ENCODE assay signal across 7 mouse cellular contexts in the genomic region with DNA sequence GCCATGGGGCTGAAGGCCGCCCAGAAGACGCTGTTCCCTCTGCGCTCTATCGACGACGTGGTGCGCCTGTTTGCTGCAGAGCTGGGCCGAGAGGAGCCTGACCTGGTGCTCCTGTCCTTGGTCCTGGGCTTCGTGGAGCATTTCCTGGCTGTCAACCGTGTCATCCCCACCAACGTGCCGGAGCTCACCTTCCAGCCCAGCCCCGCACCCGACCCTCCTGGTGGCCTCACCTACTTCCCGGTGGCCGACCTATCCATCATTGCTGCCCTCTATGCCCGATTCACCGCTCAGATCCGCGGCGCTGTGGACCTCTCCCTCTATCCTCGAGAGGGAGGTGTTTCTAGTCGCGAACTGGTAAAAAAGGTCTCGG. TPM values are rescaled to one million over a fixed set of nuclear protein-coding genes. Genes with fewer than 3 reads are reported as not detected.
A peak's percentile ranks its signal among the peaks of the same experiment; 100 is the strongest.
DNase-seq lines count a peak whose midpoint lies in the region; ATAC-seq lines count a peak whose summit lies in the region.

No protein-coding gene starts in this region.

- WGBS in hindbrain, embryonic 13.5 days = 0% methylated on average over 25 of the region's 25 CpGs
- 1% methylated on average over 25 of the region's 25 CpGs for WGBS in liver, embryonic 12.5 days (ENCODE audit: insufficient replicate concordance)
- under 1% methylated on average over 25 of the region's 25 CpGs for WGBS in stomach, embryonic 16.5 days

- H3K27me3 ChIP-seq in hindbrain, embryonic 13.5 days = peaks cover 13% of the 10 kb centered on the region; the same call in 1 of the 2 replicates
- no peaks in the 10 kb centered on the region for H3K27me3 ChIP-seq in liver, embryonic 12.5 days (replicated peaks)
- no peaks in the 10 kb centered on the region for H3K27me3 ChIP-seq in stomach, embryonic 16.5 days (ENCODE audit: control insufficient read depth, insufficient read depth, low read length)

- peak overlapping the region; percentile 97 for H3K4me2 ChIP-seq in hindbrain, embryonic 13.5 days
- H3K4me2 ChIP-seq in liver, embryonic 12.5 days = peak overlapping the region; percentile 97
- H3K4me2 ChIP-seq in stomach, embryonic 16.5 days (ENCODE audit: low read depth, low read length) = peak overlapping the region; percentile 92

- peaks cover 38% of the 10 kb centered on the region for H3K36me3 ChIP-seq in hindbrain, embryonic 13.5 days
- H3K36me3 ChIP-seq in liver, embryonic 12.5 days = peaks cover 37% of the 10 kb centered on the region
- peaks cover 9% of the 10 kb centered on the region; the same call in 1 of the 2 replicates for H3K36me3 ChIP-seq in stomach, embryonic 16.5 days (ENCODE audit: control insufficient read depth, insufficient read depth, low read length)

- ATAC-seq in hindbrain, embryonic 13.5 days (ENCODE audit: low FRiP score) = peak; percentile 3
- ATAC-seq in liver, embryonic 12.5 days = no peak; the same call in 1 of the 2 replicates
- ATAC-seq in stomach, embryonic 16.5 days (ENCODE audit: insufficient read depth, low FRiP score) = no peak
- no peak for ATAC-seq in megakaryocyte progenitor cell, adult 5-6 weeks (replicated peaks; ENCODE audit: poor library complexity)

- H3K9ac ChIP-seq in hindbrain, embryonic 13.5 days = peak overlapping the region; percentile 94
- H3K9ac ChIP-seq in liver, embryonic 12.5 days = peak overlapping the region; percentile 88
- H3K9ac ChIP-seq in stomach, embryonic 16.5 days (ENCODE audit: low read length) = peak overlapping the region; percentile 84

- H3K4me3 ChIP-seq in hindbrain, embryonic 13.5 days = peak overlapping the region; percentile 90
- peak overlapping the region; percentile 82 for H3K4me3 ChIP-seq in liver, embryonic 12.5 days
- peak overlapping the region; percentile 71 for H3K4me3 ChIP-seq in stomach, embryonic 16.5 days (replicated peaks; ENCODE audit: low read length)

- peak overlapping the region; percentile 76 for H3K27ac ChIP-seq in hindbrain, embryonic 13.5 days
- peak overlapping the region; percentile 85 for H3K27ac ChIP-seq in liver, embryonic 12.5 days
- peak overlapping the region; percentile 70 for H3K27ac ChIP-seq in stomach, embryonic 16.5 days (ENCODE audit: low read length)

- DNase-seq in 3134 (ENCODE audit: extremely low read depth, insufficient read length, low spot score) = peak; percentile 44
- DNase-seq in 3T3-L1 (ENCODE audit: low read depth, low spot score) = peak; percentile 51
- peak; percentile 31 for DNase-seq in embryo, embryonic 9.5 days (ENCODE audit: extremely low spot score)

- no peaks in the 10 kb centered on the region for H3K9me3 ChIP-seq in hindbrain, embryonic 13.5 days
- no peaks in the 10 kb centered on the region for H3K9me3 ChIP-seq in liver, embryonic 12.5 days (replicated peaks)
- no peaks in the 10 kb centered on the region for H3K9me3 ChIP-seq in stomach, embryonic 16.5 days (replicated peaks; ENCODE audit: control insufficient read depth, low read length)

- peaks cover 36% of the 10 kb centered on the region for H3K4me1 ChIP-seq in hindbrain, embryonic 13.5 days (replicated peaks)
- peaks cover 68% of the 10 kb centered on the region for H3K4me1 ChIP-seq in liver, embryonic 12.5 days
- H3K4me1 ChIP-seq in stomach, embryonic 16.5 days (ENCODE audit: control insufficient read depth, insufficient read depth, low read length) = peaks cover 24% of the 10 kb centered on the region

RNA-seq across cellular contexts. Expression of gene Men1, which starts 0.7 kb away (rescaled TPM):
- polyA plus RNA-seq in hindbrain, embryonic 13.5 days (2015; fragmentation: Nextera tagmentation; extraction: Ambion mirVana) = 71.7 and 73.8 TPM in 2 replicates
- polyA plus RNA-seq in liver, embryonic 12.5 days (2016; fragmentation: Nextera tagmentation; extraction: Ambion mirVana) = 48.6 and 49.4 TPM in 2 replicates
- polyA plus RNA-seq in stomach, embryonic 16.5 days (2015; fragmentation: Nextera tagmentation; extraction: Ambion mirVana) = 59.0 and 60.2 TPM in 2 replicates
- 22.9 and 23.6 TPM in 2 replicates for total RNA-seq in megakaryocyte progenitor cell, adult 5-6 weeks (2015)
- total RNA-seq in megakaryocyte progenitor cell, adult 5-6 weeks (2017) = 27.2 and 27.9 TPM in 2 replicates

RNA-seq across cellular contexts. Expression of gene Map4k2, which starts 5.5 kb away (rescaled TPM):
- 17.5 and 17.6 TPM in 2 replicates for polyA plus RNA-seq in hindbrain, embryonic 13.5 days (2015; fragmentation: Nextera tagmentation; extraction: Ambion mirVana)
- polyA plus RNA-seq in liver, embryonic 12.5 days (2016; fragmentation: Nextera tagmentation; extraction: Ambion mirVana) = 9.2 and 9.3 TPM in 2 replicates
- 11.4 and 11.8 TPM in 2 replicates for polyA plus RNA-seq in stomach, embryonic 16.5 days (2015; fragmentation: Nextera tagmentation; extraction: Ambion mirVana)
- total RNA-seq in megakaryocyte progenitor cell, adult 5-6 weeks (2015) = 15.8 and 16.3 TPM in 2 replicates
- 30.5 and 45.4 TPM in 2 replicates for total RNA-seq in megakaryocyte progenitor cell, adult 5-6 weeks (2017)

RNA-seq across cellular contexts. Expression of gene Sf1, which starts 28.0 kb away (rescaled TPM):
- polyA plus RNA-seq in hindbrain, embryonic 13.5 days (2015; fragmentation: Nextera tagmentation; extraction: Ambion mirVana) = 103 and 107 TPM in 2 replicates
- polyA plus RNA-seq in liver, embryonic 12.5 days (2016; fragmentation: Nextera tagmentation; extraction: Ambion mirVana) = 115 and 119 TPM in 2 replicates
- polyA plus RNA-seq in stomach, embryonic 16.5 days (2015; fragmentation: Nextera tagmentation; extraction: Ambion mirVana) = 94.5 and 95.1 TPM in 2 replicates
- 268 and 287 TPM in 2 replicates for total RNA-seq in megakaryocyte progenitor cell, adult 5-6 weeks (2015)
- total RNA-seq in megakaryocyte progenitor cell, adult 5-6 weeks (2017) = 156 and 192 TPM in 2 replicates

RNA-seq across cellular contexts. Expression of gene Cdc42bpg, which starts 29.2 kb away (rescaled TPM):
- polyA plus RNA-seq in hindbrain, embryonic 13.5 days (2015; fragmentation: Nextera tagmentation; extraction: Ambion mirVana) = 0.42 and 0.48 TPM in 2 replicates
- polyA plus RNA-seq in liver, embryonic 12.5 days (2016; fragmentation: Nextera tagmentation; extraction: Ambion mirVana) = 0.20 TPM in 2 replicates
- 1.9 and 2.0 TPM in 2 replicates for polyA plus RNA-seq in stomach, embryonic 16.5 days (2015; fragmentation: Nextera tagmentation; extraction: Ambion mirVana)
- 1.3 and 2.0 TPM in 2 replicates for total RNA-seq in megakaryocyte progenitor cell, adult 5-6 weeks (2015)
- 3.2 and 3.5 TPM in 2 replicates for total RNA-seq in megakaryocyte progenitor cell, adult 5-6 weeks (2017)

RNA-seq across cellular contexts. Expression of gene Pygm, which starts 48.8 kb away (rescaled TPM):
- polyA plus RNA-seq in hindbrain, embryonic 13.5 days (2015; fragmentation: Nextera tagmentation; extraction: Ambion mirVana) = 4.9 and 5.7 TPM in 2 replicates
- polyA plus RNA-seq in liver, embryonic 12.5 days (2016; fragmentation: Nextera tagmentation; extraction: Ambion mirVana) = 2.6 and 2.7 TPM in 2 replicates
- 17.7 and 55.0 TPM in 2 replicates for polyA plus RNA-seq in stomach, embryonic 16.5 days (2015; fragmentation: Nextera tagmentation; extraction: Ambion mirVana)
- total RNA-seq in megakaryocyte progenitor cell, adult 5-6 weeks (2015) = 0.30 and 1.5 TPM in 2 replicates
- 0.47 TPM in 1 of 2 replicates, not detected in the other for total RNA-seq in megakaryocyte progenitor cell, adult 5-6 weeks (2017)
